Mouse (Mus musculus): ENCODE data around the gene Igf2.
A peak's percentile ranks its signal among the peaks of the same experiment; 100 is the strongest.

The Igf2 gene

GRCm38 (mm10) chr7:142666659-142667058 lies at the start of gene Igf2:
TSS of gene Igf2 (minus strand) at chr7:142666816.
- no peak for DNase-seq

- DNase-seq = peak; percentile 36 to 44
These were observed 48.3 kb upstream of the Igf2 start for GRCm38 (mm10) chr7:142714783-142715498.

GRCm38 (mm10) chr7:142706873-142707272 lies 40.3 kb upstream of the Igf2 start:
- no peak for DNase-seq

- DNase-seq = no peak
These were observed 32.8 kb upstream of the Igf2 start for GRCm38 (mm10) chr7:142699334-142699860.

GRCm38 (mm10) chr7:142678611-142679010 lies 12.0 kb upstream of the Igf2 start:
- DNase-seq = no peak

- DNase-seq = peak; percentile 54 to 59
These were observed 9.0 kb upstream of the Igf2 start for GRCm38 (mm10) chr7:142675644-142676043.

- no peak for DNase-seq
These were observed 8.5 kb upstream of the Igf2 start for GRCm38 (mm10) chr7:142675141-142675540.

GRCm38 (mm10) chr7:142672120-142672519 lies 5.5 kb upstream of the Igf2 start:
- DNase-seq = peak; percentile 61 to 72

- no peak for DNase-seq
These were observed 4.5 kb upstream of the Igf2 start for GRCm38 (mm10) chr7:142671067-142671466.

GRCm38 (mm10) chr7:142669751-142670625 lies 3.4 kb upstream of the Igf2 start, which contains the start of gene Gm49394:
TSS of gene Gm49394 (minus strand) at chr7:142669942.
- DNase-seq = no peak

- DNase-seq = no peak
These were observed 1.7 kb upstream of the Igf2 start for GRCm38 (mm10) chr7:142668328-142668727.

GRCm38 (mm10) chr7:142667521-142667920 lies 905 bp upstream of the Igf2 start:
- no peak for DNase-seq

GRCm38 (mm10) chr7:142666109-142666508 lies 507 bp downstream of the Igf2 start:
- no peak for DNase-seq

GRCm38 (mm10) chr7:142665364-142665763 lies 1.3 kb downstream of the Igf2 start:
- DNase-seq = no peak

- DNase-seq = no peak
These were observed 2.1 kb downstream of the Igf2 start for GRCm38 (mm10) chr7:142664465-142665029.

- no peak for DNase-seq
These were observed 2.6 kb downstream of the Igf2 start for GRCm38 (mm10) chr7:142663931-142664421.

GRCm38 (mm10) chr7:142663151-142663550 lies 3.5 kb downstream of the Igf2 start:
- DNase-seq = no peak

- no peak for DNase-seq
These were observed 4.8 kb downstream of the Igf2 start for GRCm38 (mm10) chr7:142661811-142662210.

GRCm38 (mm10) chr7:142661046-142661445 lies 5.6 kb downstream of the Igf2 start:
- no peak for DNase-seq

- no peak for DNase-seq
These were observed 6.0 kb downstream of the Igf2 start for GRCm38 (mm10) chr7:142660651-142660945.

- DNase-seq = no peak
These were observed 6.6 kb downstream of the Igf2 start for GRCm38 (mm10) chr7:142659767-142660650.

- no peak for DNase-seq
These were observed 7.4 kb downstream of the Igf2 start for GRCm38 (mm10) chr7:142659181-142659681.

Data from cerebellum, adult 18-20 months (tissue).